Mouse (Mus musculus) Muller cell, postnatal 12 days (primary cell): ENCODE results near the gene Plcb4.
A peak's percentile ranks its signal among the peaks of the same experiment; 100 is the strongest.
"Not testable (repeated sequence)": the region's sequence is repeated elsewhere in the genome, so short reads cannot be mapped to it uniquely, and the experiment has no call there.

Source experiments
- DNase-seq: peaks from one replicate; pipeline ENCODE4 v3.0.0-alpha.2; 2015; ENCODE audit errors: inconsistent ontology term

Gene Plcb4

GRCm38 (mm10) chr2:135673649-135674048 is 14.8 kb downstream of the Plcb4 start:
- no peak for DNase-seq

GRCm38 (mm10) chr2:135675284-135675683 is 16.5 kb downstream of the Plcb4 start:
- DNase-seq, result no peak

- no peak for DNase-seq
Observed at GRCm38 (mm10) chr2:135676978-135677501, 18.2 kb downstream of the Plcb4 start.

- DNase-seq, result no peak
Observed at GRCm38 (mm10) chr2:135677601-135678000, 18.8 kb downstream of the Plcb4 start.

- no peak for DNase-seq
Observed at GRCm38 (mm10) chr2:135680001-135680400, 21.2 kb downstream of the Plcb4 start.

- no peak for DNase-seq
Observed at GRCm38 (mm10) chr2:135680406-135681134, 21.8 kb downstream of the Plcb4 start.

GRCm38 (mm10) chr2:135683684-135684440 is 25.1 kb downstream of the Plcb4 start:
- no peak for DNase-seq

- no peak for DNase-seq
Observed at GRCm38 (mm10) chr2:135686692-135687091, 27.9 kb downstream of the Plcb4 start.

GRCm38 (mm10) chr2:135687585-135687984 is 28.8 kb downstream of the Plcb4 start:
- DNase-seq, result no peak

- no peak for DNase-seq
Observed at GRCm38 (mm10) chr2:135692568-135693488, 34.0 kb downstream of the Plcb4 start.

GRCm38 (mm10) chr2:135700686-135701413 is 42.0 kb downstream of the Plcb4 start:
- peak; percentile 19 for DNase-seq

GRCm38 (mm10) chr2:135704673-135705072 is 45.9 kb downstream of the Plcb4 start:
- DNase-seq, result no peak

GRCm38 (mm10) chr2:135707305-135707704 is 48.5 kb downstream of the Plcb4 start:
- no peak for DNase-seq

- no peak for DNase-seq
Observed at GRCm38 (mm10) chr2:135708386-135708785, 49.6 kb downstream of the Plcb4 start.

- DNase-seq, result no peak
Observed at GRCm38 (mm10) chr2:135708796-135709195, 50.0 kb downstream of the Plcb4 start.

- not testable (repeated sequence) for DNase-seq
Observed at GRCm38 (mm10) chr2:135709736-135710135, 50.9 kb downstream of the Plcb4 start.

GRCm38 (mm10) chr2:135711049-135711924 is 52.5 kb downstream of the Plcb4 start:
- no peak for DNase-seq

- DNase-seq, result peak; percentile 97
Observed at GRCm38 (mm10) chr2:135711925-135712288, 53.1 kb downstream of the Plcb4 start.

GRCm38 (mm10) chr2:135712331-135712730 is 53.5 kb downstream of the Plcb4 start:
- no peak for DNase-seq

GRCm38 (mm10) chr2:135712921-135713320 is 54.1 kb downstream of the Plcb4 start:
- DNase-seq, result no peak
